7 mouse cellular contexts compared by ENCODE assay signal in genomic region chr4:117391966-117392365, GRCm38 (mm10).
A peak's percentile ranks its signal among the peaks of the same experiment; 100 is the strongest.
DNase-seq lines count a peak whose midpoint lies in the region; ATAC-seq and TF ChIP-seq lines count a peak whose summit lies in the region.

No protein-coding gene starts in this region.

- no peaks in the 10 kb centered on the region; the same call in 1 of the 2 replicates for H3K27me3 ChIP-seq in lung, embryonic 15.5 days
- H3K27me3 ChIP-seq in embryonic facial prominence, embryonic 15.5 days = peaks cover 26% of the 10 kb centered on the region
- H3K27me3 ChIP-seq in intestine, postnatal 0 days (replicated peaks; ENCODE audit: control insufficient read depth, insufficient read depth, low read length) = peaks cover 14% of the 10 kb centered on the region; the same call in 1 of the 2 replicates
- peaks cover 96% of the 10 kb centered on the region for H3K27me3 ChIP-seq in neural tube, embryonic 13.5 days

- no peak for TF ChIP-seq CTCF in lung, adult 2 months (IDR thresholded peaks at IDR 0.05; ENCODE audit: insufficient read depth, low read length)
- no peak for TF ChIP-seq CTCF in intestine, postnatal 0 days (IDR thresholded peaks at IDR 0.05; ENCODE audit: low read depth)

- H3K9me3 ChIP-seq in lung, embryonic 15.5 days = no peaks in the 10 kb centered on the region
- H3K9me3 ChIP-seq in embryonic facial prominence, embryonic 15.5 days (replicated peaks) = no peaks in the 10 kb centered on the region
- H3K9me3 ChIP-seq in intestine, postnatal 0 days (ENCODE audit: control insufficient read depth) = no peaks in the 10 kb centered on the region
- H3K9me3 ChIP-seq in neural tube, embryonic 13.5 days = no peaks in the 10 kb centered on the region

- H3K4me3 ChIP-seq in lung, embryonic 15.5 days = no peak overlapping the region
- H3K4me3 ChIP-seq in lung, adult 2 months (replicated peaks; ENCODE audit: extremely low read depth, low read depth, low read length) = no peak overlapping the region
- no peak overlapping the region for H3K4me3 ChIP-seq in embryonic facial prominence, embryonic 15.5 days (replicated peaks)
- H3K4me3 ChIP-seq in intestine, postnatal 0 days (ENCODE audit: low read depth, low read length) = no peak overlapping the region
- 0 out of 2 replicates have a peak overlapping the region, but pooled peaks have one; percentile 3 for H3K4me3 ChIP-seq in neural tube, embryonic 13.5 days

- H3K27ac ChIP-seq in lung, embryonic 15.5 days = no peak overlapping the region
- no peak overlapping the region for H3K27ac ChIP-seq in embryonic facial prominence, embryonic 15.5 days (replicated peaks)
- no peak overlapping the region for H3K27ac ChIP-seq in intestine, postnatal 0 days (ENCODE audit: low read depth, low read length)
- no peak overlapping the region for H3K27ac ChIP-seq in neural tube, embryonic 13.5 days (replicated peaks)

- no peaks in the 10 kb centered on the region for H3K36me3 ChIP-seq in lung, embryonic 15.5 days
- H3K36me3 ChIP-seq in embryonic facial prominence, embryonic 15.5 days = no peaks in the 10 kb centered on the region
- no peaks in the 10 kb centered on the region for H3K36me3 ChIP-seq in intestine, postnatal 0 days (ENCODE audit: control insufficient read depth, insufficient read depth)
- H3K36me3 ChIP-seq in neural tube, embryonic 13.5 days = no peaks in the 10 kb centered on the region

- no peak for ATAC-seq in lung, embryonic 15.5 days (ENCODE audit: borderline replicate concordance, extremely low read depth, low FRiP score, low TSS enrichment)
- ATAC-seq in embryonic facial prominence, embryonic 15.5 days (ENCODE audit: insufficient number of reproducible peaks, low FRiP score, low TSS enrichment, low read depth) = no peak
- no peak for ATAC-seq in intestine, postnatal 0 days
- ATAC-seq in neural tube, embryonic 13.5 days (ENCODE audit: low read depth) = peak; percentile 47; the same call in 1 of the 2 replicates

- no peak for TF ChIP-seq POLR2A in lung, adult 2 months (IDR thresholded peaks at IDR 0.05; ENCODE audit: borderline replicate concordance, extremely low read depth, low read depth, low read length)

- DNase-seq in lung, adult 2 months = no peak
- DNase-seq in adrenal gland, postnatal 14 days = no peak
- DNase-seq in right cerebral cortex, postnatal 10 days (ENCODE audit: low spot score in 2 of 2) = no peak

- H3K4me2 ChIP-seq in lung, embryonic 15.5 days = peak overlapping the region; percentile 17
- H3K4me2 ChIP-seq in embryonic facial prominence, embryonic 15.5 days (replicated peaks) = 0 out of 2 replicates have a peak overlapping the region, but pooled peaks have one; percentile 1
- 0 out of 2 replicates have a peak overlapping the region, but pooled peaks have one; percentile 14 for H3K4me2 ChIP-seq in intestine, postnatal 0 days (replicated peaks; ENCODE audit: low read depth)
- H3K4me2 ChIP-seq in neural tube, embryonic 13.5 days = peak overlapping the region; percentile 30

- peaks cover 13% of the 10 kb centered on the region for H3K4me1 ChIP-seq in lung, embryonic 15.5 days
- no peaks in the 10 kb centered on the region for H3K4me1 ChIP-seq in lung, adult 2 months (ENCODE audit: control insufficient read depth, insufficient read depth, low read length)
- peaks cover 11% of the 10 kb centered on the region for H3K4me1 ChIP-seq in embryonic facial prominence, embryonic 15.5 days
- no peaks in the 10 kb centered on the region for H3K4me1 ChIP-seq in intestine, postnatal 0 days (replicated peaks; ENCODE audit: control insufficient read depth, insufficient read depth, low read length)
- H3K4me1 ChIP-seq in neural tube, embryonic 13.5 days (replicated peaks) = peaks cover 29% of the 10 kb centered on the region

- WGBS in lung, embryonic 15.5 days = 2% methylated on average over 9 of the region's 9 CpGs
- 15% methylated on average over 9 of the region's 9 CpGs for WGBS in lung, adult 2 months
- 2% methylated on average over 9 of the region's 9 CpGs for WGBS in embryonic facial prominence, embryonic 15.5 days
- 6% methylated on average over 8 of the region's 9 CpGs for WGBS in intestine, postnatal 0 days
- 3% methylated on average over 9 of the region's 9 CpGs for WGBS in neural tube, embryonic 13.5 days

- H3K9ac ChIP-seq in lung, embryonic 15.5 days = no peak overlapping the region
- no peak overlapping the region for H3K9ac ChIP-seq in embryonic facial prominence, embryonic 15.5 days
- H3K9ac ChIP-seq in intestine, postnatal 0 days (ENCODE audit: low read depth, low read length) = no peak overlapping the region
- H3K9ac ChIP-seq in neural tube, embryonic 13.5 days = 0 out of 2 replicates have a peak overlapping the region, but pooled peaks have one; percentile 34
